Mouse (Mus musculus): ENCODE measurements around the gene 2010300C02Rik. TPM values are rescaled to one million over a fixed set of nuclear protein-coding genes. Genes with fewer than 3 reads are reported as not detected.

Gene 2010300C02Rik
- polyA plus RNA-seq, 1 experiment from 2014 or later: 11.1 TPM

DNA sequence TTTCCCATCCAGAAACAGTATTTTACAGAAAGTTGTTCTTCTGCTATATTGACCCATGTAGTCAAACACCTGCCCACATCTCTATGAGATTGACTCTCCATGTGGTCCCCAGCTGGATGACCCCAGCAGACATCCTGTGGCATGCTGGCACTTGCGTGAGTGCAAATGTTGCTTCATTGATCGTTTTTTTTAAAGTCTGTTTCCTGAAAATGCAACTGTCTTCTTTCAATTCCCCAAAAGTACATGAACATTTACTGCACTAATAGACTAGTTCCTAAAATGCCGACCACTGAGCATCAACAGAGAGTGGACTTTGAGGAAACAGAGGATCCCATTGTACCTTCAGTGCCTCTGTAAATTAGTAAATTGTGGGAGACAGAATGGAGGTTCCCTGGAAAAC, 157.9 kb downstream of the 2010300C02Rik start:
- Histone ChIP-seq H3K27me3 (replicated peaks; ENCODE audit: control insufficient read depth, insufficient read depth, low read length) (no peaks in the 10 kb centered on the region), H3K4me3 (ENCODE audit: low read length) (no peak overlapping the region), H3K36me3 (ENCODE audit: control insufficient read depth, insufficient read depth, low read length) (no peaks in the 10 kb centered on the region), H3K4me1 (ENCODE audit: control insufficient read depth, insufficient read depth, low read length) (no peaks in the 10 kb centered on the region), H3K9me3 (ENCODE audit: control insufficient read depth, low read length) (no peaks in the 10 kb centered on the region), H3K27ac (ENCODE audit: low read length) (no peak overlapping the region), H3K9ac (ENCODE audit: low read depth, low read length) (no peak overlapping the region), H3K4me2 (ENCODE audit: low read depth, low read length) (no peak overlapping the region)
- no peak for ATAC-seq
- 81% methylated on average over 3 of the region's 3 CpGs for WGBS

Other genes starting within 250 kb of the 2010300C02Rik start
- gene Mgat4a, start 179.1 kb downstream of the 2010300C02Rik start, polyA plus RNA-seq (2015; fragmentation: Nextera tagmentation; extraction: Ambion mirVana): 48.7 and 50.1 TPM in 2 replicates
- gene Tsga10, start 146.3 kb upstream of the 2010300C02Rik start, polyA plus RNA-seq (2015; fragmentation: Nextera tagmentation; extraction: Ambion mirVana): 4.0 TPM in 2 replicates
- gene Lipt1, start 151.7 kb upstream of the 2010300C02Rik start, polyA plus RNA-seq (2015; fragmentation: Nextera tagmentation; extraction: Ambion mirVana): 8.4 and 9.2 TPM in 2 replicates
- 28.8 and 29.0 TPM in 2 replicates for gene Mitd1, start 170.3 kb upstream of the 2010300C02Rik start, polyA plus RNA-seq (2015; fragmentation: Nextera tagmentation; extraction: Ambion mirVana)
- 252 and 267 TPM in 2 replicates for gene Mrpl30, start 170.4 kb upstream of the 2010300C02Rik start, polyA plus RNA-seq (2015; fragmentation: Nextera tagmentation; extraction: Ambion mirVana)
- gene Lyg2, start 196.4 kb upstream of the 2010300C02Rik start, polyA plus RNA-seq (2015; fragmentation: Nextera tagmentation; extraction: Ambion mirVana): not detected in 2 replicates
- not detected in 2 replicates for gene Lyg1, start 237.7 kb upstream of the 2010300C02Rik start, polyA plus RNA-seq (2015; fragmentation: Nextera tagmentation; extraction: Ambion mirVana)

Measured in intestine, embryonic 16.5 days (tissue).